Mouse (Mus musculus) intestine, embryonic 14.5 days (tissue): Measurements from ENCODE around the gene Gpc4. TPM values are rescaled to one million over a fixed set of nuclear protein-coding genes. Genes with fewer than 3 reads are reported as not detected.

ENCODE experiments used
- ATAC-seq: fragments of 200-750 bp; cut with Nextera tagmentation; replicated peaks from 2 replicates; pipeline ENCODE4 v1.8.0; 2017; ENCODE audit warnings: low read depth, moderate number of reproducible peaks, moderate TSS enrichment, moderate library complexity; ENCODE audit not compliant: low FRiP score, low TSS enrichment
- DNase-seq: peaks from one replicate; pipeline ENCODE4 v3.0.0-alpha.2; 2018; ENCODE audit warnings: low spot score
- H3K27ac ChIP-seq: fragments of 300-500 bp; sonication (generic); 2 replicates; pipeline ENCODE4 v1.5.1; 2014; ENCODE audit warnings: low read depth, mild to moderate bottlenecking, control low read depth
- H3K27me3 ChIP-seq: fragments of 300-500 bp; sonication (generic); replicated peaks from 2 replicates; pipeline ENCODE4 v1.6.1; 2014; ENCODE audit warnings: low read length, control low read depth; ENCODE audit not compliant: control insufficient read depth, insufficient read depth
- H3K36me3 ChIP-seq: fragments of 300-500 bp; sonication (generic); 2 replicates; pipeline ENCODE4 v1.6.1; 2014; ENCODE audit warnings: low read length, control low read depth; ENCODE audit not compliant: control insufficient read depth, insufficient read depth
- H3K4me1 ChIP-seq: fragments of 300-500 bp; sonication (generic); replicated peaks from 2 replicates; pipeline ENCODE4 v1.6.1; 2014; ENCODE audit warnings: low read length, control low read depth, mixed read lengths; ENCODE audit not compliant: control insufficient read depth, insufficient read depth
- H3K4me2 ChIP-seq: fragments of 300-500 bp; sonication (generic); 2 replicates; pipeline ENCODE4 v1.6.1; 2014; ENCODE audit warnings: low read length
- H3K4me3 ChIP-seq: fragments of 300-500 bp; sonication (generic); 2 replicates; pipeline ENCODE4 v1.5.1; 2014; ENCODE audit warnings: low read depth, low read length, control low read depth, mixed read lengths
- H3K9ac ChIP-seq: fragments of 300-500 bp; sonication (generic); 2 replicates; pipeline ENCODE4 v1.6.1; 2014; ENCODE audit warnings: mild to moderate bottlenecking, low read length
- H3K9me3 ChIP-seq: fragments of 300-500 bp; sonication (generic); 2 replicates; pipeline ENCODE4 v1.6.1; 2016; ENCODE audit warnings: low read length, control low read depth; ENCODE audit not compliant: control insufficient read depth
- WGBS: fragments of 180-500 bp; shearing (Covaris S2); extraction: QIAGEN DNeasy Blood & Tissue Kit; methylation state at CpG from one replicate; pipeline ENCODE4 v1.1.7; 2014; 5-methylcytosine and 5-hydroxymethylcytosine counted together
- polyA plus RNA-seq: library from polyadenylated mRNA; unstranded; fragments of >200 nt; fragmentation: Nextera tagmentation; extraction: Ambion mirVana; gene quantifications from 2 replicates; pipeline ENCODE4 v1.2.1, GENCODE M21; 2014

Gpc4 gene
- polyA plus RNA-seq, 1 experiment from 2014 or later: 21.8 TPM

- no peak overlapping the region for H3K4me3 ChIP-seq
- ATAC-seq (no peak), DNase-seq (no peak)
- H3K27ac ChIP-seq: no peak overlapping the region
- no peak overlapping the region for H3K9ac ChIP-seq
- H3K4me1 ChIP-seq: no peaks in the 10 kb centered on the region
- no peaks in the 10 kb centered on the region for H3K9me3 ChIP-seq
- H3K4me2 ChIP-seq: no peak overlapping the region
- 78% methylated on average over 7 of the region's 7 CpGs for WGBS
- H3K27me3 ChIP-seq: 0 out of 2 replicates have a peak, but pooled peaks cover 2% of the 10 kb centered on the region
- no peaks in the 10 kb centered on the region for H3K36me3 ChIP-seq
Measured at GRCm38 (mm10) chrX:52030146-52030545, 134.9 kb downstream of the Gpc4 start.

GRCm38 (mm10) chrX:52017660-52018059, 147.4 kb downstream of the Gpc4 start:
- no peak for DNase-seq
- Histone ChIP-seq H3K9me3 (no peaks in the 10 kb centered on the region), H3K36me3 (no peaks in the 10 kb centered on the region), H3K4me2 (no peak overlapping the region), H3K9ac (no peak overlapping the region), H3K27me3 (0 out of 2 replicates have a peak, but pooled peaks cover 4% of the 10 kb centered on the region), H3K4me3 (no peak overlapping the region), H3K27ac (no peak overlapping the region), H3K4me1 (no peaks in the 10 kb centered on the region)
- ATAC-seq: no peak
- 66% methylated on average over 9 of the region's 9 CpGs for WGBS

Other genes with a start within 250 kb of the Gpc4 start
- gene 1700080O16Rik, start 192.5 kb downstream of the Gpc4 start, polyA plus RNA-seq: not detected in 2 replicates